Mouse (Mus musculus) CH12.LX (cell line): Measurements from ENCODE around the gene Gm17622. TPM values are rescaled to one million over a fixed set of nuclear protein-coding genes. Genes with fewer than 3 reads are reported as not detected.

Experiments used
- DNase-seq: peaks from one replicate; pipeline ENCODE4 v3.0.0-alpha.2; 2013; ENCODE audit errors: extremely low read depth
- H3K27ac ChIP-seq: 2 replicates; pipeline ENCODE4 v1.5.1; 2012; ENCODE audit warnings: low read depth, mild to moderate bottlenecking, control low read depth, moderate library complexity; ENCODE audit not compliant: insufficient read depth
- H3K27me3 ChIP-seq: replicated peaks from 2 replicates; pipeline ENCODE3; 2012; ENCODE audit warnings: inconsistent platforms
- H3K36me3 ChIP-seq, 2 experiments: replicated peaks in 1 of 2; 2 replicates each; pipeline versions ENCODE3 to v1.6.1; 2012; ENCODE audit warnings: inconsistent platforms in 1 of 2, low read length in 1 of 2, mild to moderate bottlenecking in 1 of 2, mixed read lengths in 1 of 2, moderate library complexity in 1 of 2; ENCODE audit not compliant: control insufficient read depth in 1 of 2, insufficient read depth in 1 of 2
- H3K4me1 ChIP-seq, 2 experiments: 2 replicates each; pipeline ENCODE4 v1.6.1; 2012; ENCODE audit warnings: inconsistent platforms in 1 of 2, moderate library complexity in 1 of 2; ENCODE audit not compliant: insufficient read depth in 2 of 2, control insufficient read depth in 1 of 2
- H3K4me2 ChIP-seq: 2 replicates; pipeline ENCODE4 v1.6.1; 2012; ENCODE audit warnings: low read depth, mild to moderate bottlenecking, control low read depth; ENCODE audit not compliant: poor library complexity, insufficient read depth, severe bottlenecking
- H3K4me3 ChIP-seq, 3 experiments: fragments of 150-350 bp in 1 of 3; sonication (generic) in 1 of 3; replicated peaks in 1 of 3; 2 replicates each; pipeline versions ENCODE3 to v1.5.1; 2011 to 2012; ENCODE audit warnings: low read depth in 2 of 3, low read length in 2 of 3, mild to moderate bottlenecking in 2 of 3, moderate library complexity in 2 of 3, control low read depth in 1 of 3, improper control_type of control experiment in 1 of 3, inconsistent platforms in 1 of 3, mixed read lengths in 1 of 3; ENCODE audit not compliant: poor library complexity in 1 of 3
- H3K79me2 ChIP-seq: replicated peaks from 2 replicates; pipeline ENCODE4 v1.6.1; 2012; ENCODE audit warnings: mild to moderate bottlenecking, moderate library complexity; ENCODE audit not compliant: control insufficient read depth, poor library complexity, insufficient read depth, severe bottlenecking; ENCODE audit errors: extremely low read depth
- H3K9ac ChIP-seq: 2 replicates; pipeline ENCODE4 v1.6.1; 2012; ENCODE audit warnings: low read depth, mild to moderate bottlenecking, control low read depth, moderate library complexity; ENCODE audit not compliant: insufficient read depth
- H3K9me3 ChIP-seq: replicated peaks from 2 replicates; pipeline ENCODE3; 2012; ENCODE audit warnings: low read length, inconsistent platforms, mixed read lengths
- BHLHE40 ChIP-seq: IDR thresholded peaks from 2 replicates; pipeline ENCODE4 v1.6.1; 2011; ENCODE audit warnings: mild to moderate bottlenecking, low read depth, low read length, improper control_type of control experiment
- E2F4 ChIP-seq: IDR thresholded peaks from 2 replicates; pipeline ENCODE4 v1.6.1; 2011; ENCODE audit warnings: low read depth, low read length, improper control_type of control experiment; ENCODE audit not compliant: insufficient replicate concordance
- EP300 ChIP-seq: IDR thresholded peaks from 2 replicates; pipeline ENCODE4 v1.6.1; 2011; ENCODE audit warnings: low read length, improper control_type of control experiment
- GABPA ChIP-seq: IDR thresholded peaks from 2 replicates; pipeline ENCODE4 v1.6.1; 2012; ENCODE audit warnings: low read depth, low read length, improper control_type of control experiment, inconsistent platforms; ENCODE audit not compliant: insufficient replicate concordance
- HCFC1 ChIP-seq: IDR thresholded peaks from 2 replicates; pipeline ENCODE4 v1.6.1; 2012; ENCODE audit warnings: low read depth, mild to moderate bottlenecking, inconsistent platforms, low read length, improper control_type of control experiment
- IRF4 ChIP-seq: IDR thresholded peaks from 2 replicates; pipeline ENCODE4 v1.6.1; 2014; ENCODE audit warnings: low read depth, mild to moderate bottlenecking, inconsistent platforms, low read length, improper control_type of control experiment
- JUND ChIP-seq: conservative IDR thresholded peaks from 2 replicates; pipeline ENCODE4 v1.6.1; 2011; ENCODE audit warnings: low read depth, low read length, improper control_type of control experiment
- KAT2A ChIP-seq: IDR thresholded peaks from 2 replicates; pipeline ENCODE4 v1.6.1; 2012; ENCODE audit warnings: low read length, improper control_type of control experiment, inconsistent platforms; ENCODE audit not compliant: insufficient replicate concordance
- MAFK ChIP-seq: IDR thresholded peaks from 2 replicates; pipeline ENCODE4 v1.6.1; 2011; ENCODE audit warnings: low read length, improper control_type of control experiment; ENCODE audit not compliant: insufficient replicate concordance
- MAX ChIP-seq: IDR thresholded peaks from 2 replicates; pipeline ENCODE4 v1.6.1; 2011; ENCODE audit warnings: low read length, improper control_type of control experiment
- MEF2A ChIP-seq: IDR thresholded peaks from 2 replicates; pipeline ENCODE4 v1.6.1; 2014; ENCODE audit warnings: low read depth, mild to moderate bottlenecking, inconsistent platforms, low read length, improper control_type of control experiment, borderline replicate concordance
- MXI1 ChIP-seq: IDR thresholded peaks from 2 replicates; pipeline ENCODE4 v1.6.1; 2011; ENCODE audit warnings: mild to moderate bottlenecking, low read depth, low read length, improper control_type of control experiment
- NRF1 ChIP-seq: IDR thresholded peaks from 2 replicates; pipeline ENCODE4 v1.6.1; 2014; ENCODE audit warnings: low read depth, mild to moderate bottlenecking, inconsistent platforms, low read length, improper control_type of control experiment, moderate library complexity
- PAX5 ChIP-seq: IDR thresholded peaks from 2 replicates; pipeline ENCODE4 v1.6.1; 2012; ENCODE audit warnings: low read length, inconsistent platforms, mixed read lengths
- POLR2AphosphoS2 ChIP-seq: IDR thresholded peaks from 2 replicates; pipeline ENCODE4 v1.6.1; 2011; ENCODE audit warnings: low read depth, low read length, improper control_type of control experiment
- RAD21 ChIP-seq: IDR thresholded peaks from 2 replicates; pipeline ENCODE4 v1.6.1; 2011; ENCODE audit warnings: low read depth, mild to moderate bottlenecking, low read length, improper control_type of control experiment, moderate library complexity
- RCOR1 ChIP-seq: conservative IDR thresholded peaks from 2 replicates; pipeline ENCODE4 v1.6.1; 2012; ENCODE audit warnings: low read depth, mild to moderate bottlenecking, inconsistent platforms, low read length, improper control_type of control experiment
- SMC3 ChIP-seq: IDR thresholded peaks from 2 replicates; pipeline ENCODE4 v1.6.1; 2011; ENCODE audit warnings: low read depth, low read length, improper control_type of control experiment
- TBP ChIP-seq: conservative IDR thresholded peaks from 2 replicates; pipeline ENCODE4 v1.6.1; 2011; ENCODE audit warnings: low read depth, low read length, improper control_type of control experiment
- UBTF ChIP-seq: IDR thresholded peaks from 2 replicates; pipeline ENCODE4 v1.6.1; 2012; ENCODE audit warnings: low read depth, mild to moderate bottlenecking, inconsistent platforms, low read length, improper control_type of control experiment, moderate library complexity
- USF1 ChIP-seq: IDR thresholded peaks from 2 replicates; pipeline ENCODE4 v1.6.1; 2014; ENCODE audit warnings: low read depth, mild to moderate bottlenecking, inconsistent platforms, low read length, improper control_type of control experiment
- USF2 ChIP-seq: conservative IDR thresholded peaks from 2 replicates; pipeline ENCODE4 v1.6.1; 2011; ENCODE audit warnings: low read depth, low read length, improper control_type of control experiment
- ZC3H11A ChIP-seq: IDR thresholded peaks from 2 replicates; pipeline ENCODE4 v1.6.1; 2012; ENCODE audit warnings: low read depth, mild to moderate bottlenecking, inconsistent platforms, low read length, improper control_type of control experiment
- ZKSCAN1 ChIP-seq: IDR thresholded peaks from 2 replicates; pipeline ENCODE4 v1.6.1; 2012; ENCODE audit warnings: low read depth, inconsistent platforms, low read length, improper control_type of control experiment, borderline replicate concordance
- dilution Hi-C: fragments of 300-500 bp; cut with MboI; formaldehyde crosslinking; loops from 2 replicates; pipeline ENCODE4 v1.14.3; 2020; ENCODE audit warnings: low sequenced_read_pairs; ENCODE audit not compliant: extremely low pct_unique_long_range_greater_than_20kb, extremely low pct_ligation_motif_present
- in situ Hi-C: fragments of 300-500 bp; cut with MboI; formaldehyde crosslinking; loops from 3 replicates; pipeline ENCODE4 v1.14.3; 2019; ENCODE audit warnings: low sequenced_read_pairs, low pct_ligation_motif_present, low pct_unique_long_range_greater_than_20kb, mixed read lengths
- polyA plus RNA-seq: library from polyadenylated mRNA; unstranded; fragments of >175 nt; gene quantifications from 2 replicates; pipeline ENCODE4 v1.2.1, GENCODE M21; 2012; ENCODE audit warnings: low read depth; ENCODE audit not compliant: insufficient read length
- total RNA-seq, 2 experiments: library from RNA; depleted of rRNA; stranded (reverse); fragments of 300-350 nt in 1 of 2; fragments of >200 nt in 1 of 2; gene quantifications; 2 replicates each; pipeline ENCODE4 v1.2.3; 2012 to 2014

Gm17622 gene
- total and polyA plus RNA-seq, 3 experiments, result not detected

DNA sequence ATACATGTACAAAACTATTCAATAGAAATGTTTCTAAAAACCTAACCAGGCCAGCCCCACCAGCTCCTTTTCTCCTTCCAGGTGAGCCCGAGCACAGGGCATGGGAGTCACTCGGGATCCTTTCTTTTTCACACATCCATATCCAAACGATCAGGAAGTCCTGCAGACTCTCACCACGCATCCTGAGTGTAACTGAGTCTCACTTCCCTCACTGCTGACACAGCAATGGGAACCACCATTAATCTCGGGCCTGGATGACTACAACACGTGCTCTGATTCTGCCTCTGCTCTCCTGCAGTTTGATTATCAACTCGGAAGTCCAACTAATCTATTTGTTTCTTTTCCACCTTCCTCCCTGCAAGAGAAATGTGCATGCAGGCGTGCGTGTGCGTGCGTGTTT lies 37.3 kb downstream of the Gm17622 start:
- no peak overlapping the region for H3K9ac ChIP-seq
- peaks cover 0 to 46% of the 10 kb centered on the region in 2 experiments for H3K36me3 ChIP-seq
- dilution Hi-C loops (no loop called here), in situ Hi-C loops (no loop called here)
- peaks cover 18% of the 10 kb centered on the region for H3K79me2 ChIP-seq
- 0 out of 4 replicates have a peak, but pooled peaks cover 0 to under 1% of the 10 kb centered on the region in 2 experiments for H3K4me1 ChIP-seq
- H3K4me2 ChIP-seq, result no peak overlapping the region
- no peak overlapping the region for H3K4me3 ChIP-seq
- peaks cover 3% of the 10 kb centered on the region for H3K9me3 ChIP-seq
- H3K27me3 ChIP-seq, result no peaks in the 10 kb centered on the region
- TF ChIP-seq BHLHE40 (no peak), JUND (no peak), RAD21 (no peak), IRF4 (no peak)
- no peak overlapping the region for H3K27ac ChIP-seq
- DNase-seq, result no peak

GRCm38 (mm10) chr13:96528776-96529175 lies 38.2 kb downstream of the Gm17622 start:
- TF ChIP-seq EP300 (no peak), HCFC1 (no peak), POLR2AphosphoS2 (no peak), ZKSCAN1 (no peak), PAX5 (no peak), GABPA (no peak), RAD21 (no peak), MAX (no peak), MXI1 (no peak), JUND (no peak)
- Histone ChIP-seq H3K4me3 (no peak overlapping the region), H3K27me3 (no peaks in the 10 kb centered on the region), H3K27ac (no peak overlapping the region), H3K4me1 (peaks cover 2 to 8% of the 10 kb centered on the region in 2 experiments; a peak in 3 of 4 replicates), H3K79me2 (peaks cover 24% of the 10 kb centered on the region), H3K4me2 (no peak overlapping the region), H3K9ac (no peak overlapping the region), H3K36me3 (peaks cover 0 to 48% of the 10 kb centered on the region in 2 experiments), H3K9me3 (peaks cover 3% of the 10 kb centered on the region)
- DNase-seq, result no peak
- dilution Hi-C loops (no loop called here), in situ Hi-C loops (no loop called here)

DNA sequence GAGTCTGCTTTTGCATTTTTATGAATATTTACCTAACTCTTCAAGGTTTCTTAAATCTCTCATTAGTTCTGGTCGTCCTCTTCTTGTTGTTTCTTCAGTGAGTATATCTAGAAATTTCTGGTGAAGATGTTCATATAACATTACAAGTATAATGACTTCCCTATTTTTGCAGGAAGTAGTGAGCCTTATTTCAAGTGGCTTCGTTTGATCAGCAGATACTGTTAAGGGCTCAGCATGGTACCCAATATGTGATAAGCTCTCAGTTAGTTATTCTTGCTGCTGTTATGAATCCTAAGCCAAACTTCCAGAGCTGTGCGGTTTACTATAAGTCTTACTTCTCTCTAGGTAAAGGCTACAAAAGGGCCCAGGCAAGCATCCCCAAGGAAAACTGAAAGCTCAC lies 39.0 kb downstream of the Gm17622 start:
- TF ChIP-seq MAX (no peak), ZC3H11A (no peak), TBP (no peak), USF1 (no peak), UBTF (no peak), EP300 (no peak), NRF1 (no peak), KAT2A (no peak), MAFK (no peak), RCOR1 (no peak), SMC3 (no peak), IRF4 (no peak), JUND (no peak), E2F4 (no peak), BHLHE40 (no peak), HCFC1 (no peak), MEF2A (no peak), USF2 (no peak), GABPA (no peak), POLR2AphosphoS2 (no peak)
- Histone ChIP-seq H3K27ac (no peak overlapping the region), H3K4me1 (peaks cover 4 to 15% of the 10 kb centered on the region in 2 experiments; a peak in 3 of 4 replicates), H3K27me3 (no peaks in the 10 kb centered on the region), H3K9ac (no peak overlapping the region), H3K4me3 (no peak overlapping the region), H3K36me3 (peaks cover 0 to 48% of the 10 kb centered on the region in 2 experiments), H3K4me2 (no peak overlapping the region), H3K9me3 (peaks cover 3% of the 10 kb centered on the region), H3K79me2 (peaks cover 26% of the 10 kb centered on the region)
- dilution Hi-C loops, result no loop called here
- no peak for DNase-seq
- in situ Hi-C loops, result no loop called here
